Mouse (Mus musculus) MEL (cell line): Measurements from ENCODE around the gene Paxbp1. TPM values are rescaled to one million over a fixed set of nuclear protein-coding genes. Genes with fewer than 3 reads are reported as not detected.

Experiments used
- DNase-seq: peaks from one replicate; pipeline ENCODE4 v3.0.0; 2011; ENCODE audit warnings: low read depth, low spot score
- H3K27ac ChIP-seq: 2 replicates; pipeline ENCODE4 v1.5.1; 2012; ENCODE audit warnings: low read depth, mild to moderate bottlenecking, control low read depth, low read length, moderate library complexity; ENCODE audit not compliant: control insufficient read depth
- H3K27me3 ChIP-seq, 2 experiments: fragments of 150-350 bp in 1 of 2; sonication (generic) in 1 of 2; 2 replicates each; pipeline ENCODE4 v1.6.1; 2012; ENCODE audit warnings: low read length in 2 of 2, mild to moderate bottlenecking in 2 of 2, improper control_type of control experiment in 1 of 2, moderate library complexity in 1 of 2; ENCODE audit not compliant: insufficient read depth in 2 of 2, control insufficient read depth in 1 of 2
- H3K36me3 ChIP-seq, 2 experiments: 2 replicates each; pipeline ENCODE4 v1.6.1; 2012 to 2014; ENCODE audit warnings: low read length in 2 of 2, improper control_type of control experiment in 1 of 2, inconsistent platforms in 1 of 2, mild to moderate bottlenecking in 1 of 2; ENCODE audit not compliant: insufficient read depth in 2 of 2, control insufficient read depth in 1 of 2
- H3K4me1 ChIP-seq, 2 experiments: fragments of 150-350 bp in 1 of 2; sonication (generic) in 1 of 2; 2 replicates each; pipeline ENCODE4 v1.6.1; 2012; ENCODE audit warnings: low read length in 2 of 2, improper control_type of control experiment in 1 of 2, mild to moderate bottlenecking in 1 of 2; ENCODE audit not compliant: insufficient read depth in 2 of 2, control insufficient read depth in 1 of 2
- H3K4me3 ChIP-seq, 2 experiments: fragments of 150-350 bp in 1 of 2; sonication (generic) in 1 of 2; 2 replicates each; pipeline ENCODE4 v1.5.1; 2012; ENCODE audit warnings: low read depth in 2 of 2, low read length in 2 of 2, mild to moderate bottlenecking in 2 of 2, moderate library complexity in 2 of 2, control low read depth in 1 of 2, improper control_type of control experiment in 1 of 2; ENCODE audit not compliant: control insufficient read depth in 1 of 2, insufficient read depth in 1 of 2
- H3K79me2 ChIP-seq: 2 replicates; pipeline ENCODE4 v1.6.1; 2012; ENCODE audit warnings: mild to moderate bottlenecking, low read length, moderate library complexity; ENCODE audit not compliant: control insufficient read depth, poor library complexity, insufficient read depth
- H3K9ac ChIP-seq: 2 replicates; pipeline ENCODE4 v1.6.1; 2012; ENCODE audit warnings: low read depth, mild to moderate bottlenecking, control low read depth, low read length, moderate library complexity; ENCODE audit not compliant: control insufficient read depth, poor library complexity, severe bottlenecking
- H3K9me3 ChIP-seq: fragments of 150-350 bp; sonication (generic); replicated peaks from 2 replicates; pipeline ENCODE4 v1.6.1; 2012; ENCODE audit warnings: mild to moderate bottlenecking, low read length, improper control_type of control experiment, moderate library complexity; ENCODE audit not compliant: insufficient read depth
- CHD1 ChIP-seq: IDR thresholded peaks from 2 replicates; pipeline ENCODE4 v1.6.1; 2012; ENCODE audit warnings: low read depth, mild to moderate bottlenecking, inconsistent platforms, low read length, improper control_type of control experiment
- CTCF ChIP-seq, 3 experiments: IDR thresholded peaks in 2 of 3; conservative IDR thresholded peaks in 1 of 3; 2 replicates each; pipeline ENCODE4 v1.5.1; 2011 to 2012; ENCODE audit warnings: low read length in 3 of 3, low read depth in 2 of 3, mild to moderate bottlenecking in 2 of 3, improper control_type of control experiment in 1 of 3, inconsistent platforms in 1 of 3, mixed read lengths in 1 of 3, moderate library complexity in 1 of 3; ENCODE audit not compliant: control insufficient read depth in 1 of 3, insufficient read depth in 1 of 3, poor library complexity in 1 of 3, severe bottlenecking in 1 of 3
- E2F4 ChIP-seq: IDR thresholded peaks from 2 replicates; pipeline ENCODE4 v1.6.1; 2011; ENCODE audit warnings: low read depth, low read length, improper control_type of control experiment, borderline replicate concordance
- EP300 ChIP-seq, 2 experiments: IDR thresholded peaks; 2 replicates each; pipeline ENCODE4 v1.6.1; 2011; ENCODE audit warnings: improper control_type of control experiment in 2 of 2, low read length in 2 of 2, low read depth in 1 of 2, mild to moderate bottlenecking in 1 of 2
- ETS1 ChIP-seq: IDR thresholded peaks from 2 replicates; pipeline ENCODE4 v1.6.1; 2012; ENCODE audit warnings: low read depth, mild to moderate bottlenecking, inconsistent platforms, low read length, improper control_type of control experiment, moderate library complexity
- GABPA ChIP-seq: IDR thresholded peaks from 2 replicates; pipeline ENCODE4 v1.6.1; 2012; ENCODE audit warnings: low read depth, mild to moderate bottlenecking, inconsistent platforms, low read length, improper control_type of control experiment, moderate library complexity
- GATA1 ChIP-seq: IDR thresholded peaks from 2 replicates; pipeline ENCODE4 v1.6.1; 2011; ENCODE audit warnings: low read depth, low read length, improper control_type of control experiment
- HCFC1 ChIP-seq: IDR thresholded peaks from 2 replicates; pipeline ENCODE4 v1.6.1; 2012; ENCODE audit warnings: low read depth, mild to moderate bottlenecking, inconsistent platforms, low read length, improper control_type of control experiment, moderate library complexity
- JUND ChIP-seq: IDR thresholded peaks from 2 replicates; pipeline ENCODE4 v1.6.1; 2011; ENCODE audit warnings: low read depth, mild to moderate bottlenecking, improper control_type of control experiment, low read length
- KAT2A ChIP-seq: conservative IDR thresholded peaks from 2 replicates; pipeline ENCODE4 v1.6.1; 2012; ENCODE audit warnings: low read depth, low read length, improper control_type of control experiment, inconsistent platforms
- MAFK ChIP-seq: IDR thresholded peaks from 2 replicates; pipeline ENCODE4 v1.6.1; 2011; ENCODE audit warnings: low read depth, mild to moderate bottlenecking, low read length, improper control_type of control experiment, borderline replicate concordance
- MAX ChIP-seq: IDR thresholded peaks from 2 replicates; pipeline ENCODE4 v1.6.1; 2011; ENCODE audit warnings: low read length, improper control_type of control experiment
- MAZ ChIP-seq: IDR thresholded peaks from 2 replicates; pipeline ENCODE4 v1.6.1; 2012; ENCODE audit warnings: low read depth, mild to moderate bottlenecking, inconsistent platforms, low read length, improper control_type of control experiment
- MYB ChIP-seq: IDR thresholded peaks from 2 replicates; pipeline ENCODE4 v1.6.1; 2011; ENCODE audit warnings: mild to moderate bottlenecking, low read depth, low read length, improper control_type of control experiment
- MYC ChIP-seq: IDR thresholded peaks from 2 replicates; pipeline ENCODE4 v1.6.1; 2011; ENCODE audit warnings: low read depth, mild to moderate bottlenecking, low read length, improper control_type of control experiment, moderate library complexity
- NELFE ChIP-seq: IDR thresholded peaks from 2 replicates; pipeline ENCODE4 v1.6.1; 2011; ENCODE audit warnings: low read depth, low read length, improper control_type of control experiment
- NRF1 ChIP-seq: IDR thresholded peaks from 2 replicates; pipeline ENCODE4 v1.6.1; 2014; ENCODE audit warnings: low read depth, mild to moderate bottlenecking, inconsistent platforms, low read length, improper control_type of control experiment, moderate library complexity; ENCODE audit not compliant: poor library complexity, insufficient read depth, severe bottlenecking
- POLR2A ChIP-seq, 2 experiments: IDR thresholded peaks; 2 replicates each; pipeline ENCODE4 v1.6.1; 2011 to 2012; ENCODE audit warnings: low read length in 2 of 2, mild to moderate bottlenecking in 2 of 2, control low read depth in 1 of 2, improper control_type of control experiment in 1 of 2, low read depth in 1 of 2, moderate library complexity in 1 of 2; ENCODE audit not compliant: control insufficient read depth in 1 of 2, insufficient read depth in 1 of 2, poor library complexity in 1 of 2
- POLR2AphosphoS2 ChIP-seq: IDR thresholded peaks from 2 replicates; pipeline ENCODE4 v1.6.1; 2011; ENCODE audit warnings: low read length, improper control_type of control experiment
- POLR2AphosphoS5 ChIP-seq: IDR thresholded peaks from 2 replicates; pipeline ENCODE4 v1.6.1; 2012; ENCODE audit warnings: low read depth, borderline replicate concordance, mild to moderate bottlenecking, inconsistent platforms, low read length, moderate library complexity, mixed read lengths
- RAD21 ChIP-seq: IDR thresholded peaks from 2 replicates; pipeline ENCODE4 v1.6.1; 2011; ENCODE audit warnings: mild to moderate bottlenecking, low read depth, low read length, improper control_type of control experiment
- RCOR1 ChIP-seq: IDR thresholded peaks from 2 replicates; pipeline ENCODE4 v1.6.1; 2012; ENCODE audit warnings: low read depth, mild to moderate bottlenecking, inconsistent platforms, low read length, improper control_type of control experiment
- SIN3A ChIP-seq: IDR thresholded peaks from 2 replicates; pipeline ENCODE4 v1.6.1; 2012; ENCODE audit warnings: low read length, improper control_type of control experiment, inconsistent platforms
- TAL1 ChIP-seq: IDR thresholded peaks from 2 replicates; pipeline ENCODE4 v1.6.1; 2012; ENCODE audit warnings: mild to moderate bottlenecking, inconsistent platforms, low read length, moderate library complexity, mixed read lengths
- TBP ChIP-seq: IDR thresholded peaks from 2 replicates; pipeline ENCODE4 v1.8.0; 2011; ENCODE audit warnings: low read depth, low read length, improper control_type of control experiment
- TCF12 ChIP-seq: IDR thresholded peaks from 2 replicates; pipeline ENCODE4 v1.6.1; 2014; ENCODE audit warnings: low read depth, mild to moderate bottlenecking, inconsistent platforms, low read length, improper control_type of control experiment, moderate library complexity
- UBTF ChIP-seq: IDR thresholded peaks from 2 replicates; pipeline ENCODE4 v1.6.1; 2012; ENCODE audit warnings: low read depth, mild to moderate bottlenecking, inconsistent platforms, low read length, improper control_type of control experiment, moderate library complexity, borderline replicate concordance; ENCODE audit not compliant: insufficient read depth
- USF1 ChIP-seq: IDR thresholded peaks from 2 replicates; pipeline ENCODE4 v1.6.1; 2014; ENCODE audit warnings: low read depth, mild to moderate bottlenecking, inconsistent platforms, low read length, improper control_type of control experiment, moderate library complexity
- ZC3H11A ChIP-seq: IDR thresholded peaks from 2 replicates; pipeline ENCODE4 v1.6.1; 2012; ENCODE audit warnings: low read depth, mild to moderate bottlenecking, inconsistent platforms, low read length, improper control_type of control experiment
- ZKSCAN1 ChIP-seq: IDR thresholded peaks from 2 replicates; pipeline ENCODE4 v1.6.1; 2012; ENCODE audit warnings: low read depth, mild to moderate bottlenecking, inconsistent platforms, low read length, improper control_type of control experiment, moderate library complexity
- ZMIZ1 ChIP-seq: IDR thresholded peaks from 2 replicates; pipeline ENCODE4 v1.6.1; 2012; ENCODE audit warnings: low read depth, mild to moderate bottlenecking, inconsistent platforms, low read length, improper control_type of control experiment, moderate library complexity
- polyA plus RNA-seq, 2 experiments: library from polyadenylated mRNA; stranded (reverse) in 1 of 2; unstranded in 1 of 2; fragments of >175 nt in 1 of 2; fragments of >200 nt in 1 of 2; gene quantifications; 2 replicates each; pipeline versions ENCODE4 v1.2.1 to v1.2.4; 2012; ENCODE audit warnings: low replicate concordance in 2 of 2, low read depth in 1 of 2; ENCODE audit not compliant: insufficient read length in 2 of 2, insufficient read depth in 1 of 2, missing spikeins in 1 of 2
- total RNA-seq: library from RNA; depleted of rRNA; stranded (reverse); fragments of 300-350 nt; gene quantifications from 2 replicates; pipeline ENCODE4 v1.2.3, GENCODE M21; 2012

Paxbp1 gene
- total and polyA plus RNA-seq, 3 experiments = 23.8 to 49.6 TPM; not detected in 1

DNA sequence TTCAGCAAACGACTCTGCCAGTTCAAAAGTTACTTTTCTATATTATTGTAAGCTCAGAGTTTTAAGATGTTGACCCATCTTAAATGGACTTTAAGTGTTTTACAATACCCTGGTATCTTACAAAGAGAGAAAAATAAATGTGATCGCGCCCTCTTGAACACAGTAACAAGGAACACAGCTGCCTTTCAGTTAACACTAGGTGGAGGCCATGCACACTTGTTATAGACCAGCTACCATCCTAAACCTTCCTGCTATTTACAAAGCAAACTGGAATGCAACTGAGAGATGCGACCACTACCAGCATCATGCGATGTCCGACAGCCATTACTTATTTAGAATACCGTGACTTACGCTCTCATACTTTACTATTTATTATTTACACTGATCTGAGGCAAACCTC is 55.2 kb downstream of the Paxbp1 start:
- H3K27me3 ChIP-seq = no peaks in the 10 kb centered on the region
- no peak for DNase-seq
- peaks cover 4 to 9% of the 10 kb centered on the region in 2 experiments; a peak in 3 of 4 replicates for H3K4me1 ChIP-seq
- H3K36me3 ChIP-seq = peaks cover 6 to 16% of the 10 kb centered on the region in 2 experiments
- H3K79me2 ChIP-seq = peaks cover 3% of the 10 kb centered on the region; the same call in 1 of the 2 replicates
- H3K9ac ChIP-seq = no peak overlapping the region
- peak overlapping the region; percentile 42 for H3K27ac ChIP-seq
- no peaks in the 10 kb centered on the region for H3K9me3 ChIP-seq
- H3K4me3 ChIP-seq = no peak overlapping the region
- TF ChIP-seq POLR2AphosphoS5 (no peak), CHD1 (no peak), ETS1 (no peak), TCF12 (no peak), NELFE (no peak), RAD21 (no peak), HCFC1 (no peak), MYB (no peak), MYC (no peak), UBTF (no peak), TBP (no peak), KAT2A (no peak), ZMIZ1 (no peak), POLR2A (IDR thresholded peaks at IDR 0.05; ENCODE audit: control insufficient read depth in 1 of 2, insufficient read depth in 1 of 2, low read depth in 1 of 2, low read length in 2 of 2, poor library complexity in 1 of 2) (no peak), POLR2AphosphoS2 (no peak)

DNA sequence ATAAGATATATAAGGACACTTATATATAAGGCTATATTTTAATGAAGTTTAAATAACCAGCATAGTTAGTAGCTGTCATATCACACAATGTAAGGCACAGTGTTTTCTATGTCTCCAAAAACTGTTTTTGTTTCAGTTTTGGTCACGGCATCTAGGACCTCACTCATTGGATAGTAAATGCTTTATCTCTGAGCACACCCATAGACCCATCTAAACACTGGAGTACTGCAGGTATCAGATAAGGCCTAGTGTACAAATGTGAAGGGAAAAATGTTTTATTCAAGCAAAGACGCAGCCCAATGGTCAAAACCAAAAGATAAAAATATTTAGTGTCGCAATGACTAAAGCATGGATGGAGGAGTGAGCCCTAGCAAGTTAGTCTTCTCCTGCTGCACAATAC is 55.7 kb downstream of the Paxbp1 start:
- peak overlapping the region in 1 of 2 experiments; percentile 53; a peak in 2 of 4 replicates for H3K4me3 ChIP-seq
- peaks cover 4 to 9% of the 10 kb centered on the region in 2 experiments; a peak in 3 of 4 replicates for H3K4me1 ChIP-seq
- H3K27me3 ChIP-seq = no peaks in the 10 kb centered on the region
- H3K9ac ChIP-seq = no peak overlapping the region
- H3K79me2 ChIP-seq = 0 out of 2 replicates have a peak, but pooled peaks cover 2% of the 10 kb centered on the region
- peak; percentile 84 for DNase-seq
- H3K27ac ChIP-seq = peak overlapping the region; percentile 42
- peaks cover 6 to 16% of the 10 kb centered on the region in 2 experiments for H3K36me3 ChIP-seq
- no peaks in the 10 kb centered on the region for H3K9me3 ChIP-seq
- TF ChIP-seq MAZ = no peak
- peak; percentile 99 for TF ChIP-seq SIN3A
- peak; percentile 99 for TF ChIP-seq GATA1
- peak; percentile 95 for TF ChIP-seq TCF12
- peak; percentile 91 for TF ChIP-seq TAL1
- TF ChIP-seq ZKSCAN1 = no peak
- no peak for TF ChIP-seq TBP
- no peak for TF ChIP-seq MAFK
- TF ChIP-seq MYC = no peak
- TF ChIP-seq EP300 (IDR thresholded peaks at IDR 0.05; ENCODE audit: low read depth in 1 of 2, low read length in 2 of 2) = peak; percentile 81 to 88
- TF ChIP-seq MYB = no peak
- peak; percentile 21; the same call in 1 of the 2 replicates for TF ChIP-seq MAX
- TF ChIP-seq CTCF (IDR thresholded peaks at IDR 0.05 in 2 of 3, conservative IDR thresholded peaks at IDR 0.05 in 1 of 3; ENCODE audit: control insufficient read depth in 1 of 3, insufficient read depth in 1 of 3, low read depth in 2 of 3, low read length in 3 of 3, poor library complexity in 1 of 3, severe bottlenecking in 1 of 3) = no peak
- no peak for TF ChIP-seq JUND
- TF ChIP-seq E2F4 = no peak
- no peak for TF ChIP-seq NRF1
- no peak for TF ChIP-seq GABPA
- TF ChIP-seq USF1 = no peak
- TF ChIP-seq POLR2AphosphoS5 = no peak
- TF ChIP-seq HCFC1 = 0 out of 2 replicates have a peak, but pooled peaks have one; percentile 42
- TF ChIP-seq RAD21 = no peak
- no peak for TF ChIP-seq ZC3H11A
- peak; percentile 97 for TF ChIP-seq ETS1
- no peak for TF ChIP-seq POLR2AphosphoS2
- TF ChIP-seq CHD1 = no peak
- peak; percentile 34; the same call in 1 of the 2 replicates for TF ChIP-seq RCOR1
